Mouse (Mus musculus): Measurements from ENCODE around the gene Pga5. TPM values are rescaled to one million over a fixed set of nuclear protein-coding genes. Genes with fewer than 3 reads are reported as not detected.

Pga5 gene
- polyA plus RNA-seq, 1 experiment from 2014 or later = not detected

GRCm38 (mm10) chr19:10713551-10713950, 35.7 kb upstream of the Pga5 start:
- ATAC-seq (replicated peaks) = no peak
- Histone ChIP-seq H3K36me3 (peaks cover 35% of the 10 kb centered on the region), H3K9me3 (no peaks in the 10 kb centered on the region), H3K4me2 (replicated peaks) (no peak overlapping the region), H3K4me1 (peaks cover 28% of the 10 kb centered on the region), H3K27ac (replicated peaks) (no peak overlapping the region), H3K4me3 (no peak overlapping the region), H3K27me3 (no peaks in the 10 kb centered on the region), H3K9ac (replicated peaks) (no peak overlapping the region)
- 91% methylated on average over 10 of the region's 10 CpGs for WGBS

GRCm38 (mm10) chr19:10712646-10713045, 34.8 kb upstream of the Pga5 start:
- H3K27ac ChIP-seq (replicated peaks) = no peak overlapping the region
- H3K9me3 ChIP-seq = no peaks in the 10 kb centered on the region
- WGBS = 92% methylated on average over 12 of the region's 12 CpGs
- H3K36me3 ChIP-seq = peaks cover 40% of the 10 kb centered on the region
- no peaks in the 10 kb centered on the region for H3K27me3 ChIP-seq
- H3K4me3 ChIP-seq = no peak overlapping the region
- H3K4me2 ChIP-seq (replicated peaks) = no peak overlapping the region
- no peak overlapping the region for H3K9ac ChIP-seq (replicated peaks)
- no peak for ATAC-seq (replicated peaks)
- peaks cover 30% of the 10 kb centered on the region for H3K4me1 ChIP-seq

- no peaks in the 10 kb centered on the region for H3K9me3 ChIP-seq
- 93% methylated on average over 7 of the region's 7 CpGs for WGBS
- peaks cover 43% of the 10 kb centered on the region for H3K36me3 ChIP-seq
- ATAC-seq (replicated peaks) = no peak
- no peak overlapping the region for H3K4me2 ChIP-seq (replicated peaks)
- no peaks in the 10 kb centered on the region for H3K27me3 ChIP-seq
- H3K9ac ChIP-seq (replicated peaks) = no peak overlapping the region
- no peak overlapping the region for H3K27ac ChIP-seq (replicated peaks)
- no peak overlapping the region for H3K4me3 ChIP-seq
- peaks cover 30% of the 10 kb centered on the region for H3K4me1 ChIP-seq
These were observed 34.3 kb upstream of the Pga5 start for GRCm38 (mm10) chr19:10712194-10712593.

GRCm38 (mm10) chr19:10710751-10711150, 32.9 kb upstream of the Pga5 start:
- H3K36me3 ChIP-seq = peaks cover 43% of the 10 kb centered on the region
- H3K27me3 ChIP-seq = no peaks in the 10 kb centered on the region
- H3K4me3 ChIP-seq = no peak overlapping the region
- H3K4me2 ChIP-seq (replicated peaks) = no peak overlapping the region
- H3K4me1 ChIP-seq = peaks cover 30% of the 10 kb centered on the region
- 83% methylated on average over 4 of the region's 4 CpGs for whole genome bisulfite sequencing
- peak overlapping the region; percentile 96 for H3K27ac ChIP-seq (replicated peaks)
- H3K9me3 ChIP-seq = no peaks in the 10 kb centered on the region
- H3K9ac ChIP-seq (replicated peaks) = no peak overlapping the region; the same call in 1 of the 2 replicates
- no peak for ATAC-seq (replicated peaks)

- Histone ChIP-seq H3K4me1 (peaks cover 30% of the 10 kb centered on the region), H3K27ac (replicated peaks) (peak overlapping the region; percentile 96), H3K9me3 (no peaks in the 10 kb centered on the region), H3K9ac (replicated peaks) (0 out of 2 replicates have a peak overlapping the region, but pooled peaks have one; percentile 7), H3K4me2 (replicated peaks) (peak overlapping the region; percentile 1; the same call in 1 of the 2 replicates), H3K36me3 (peaks cover 43% of the 10 kb centered on the region), H3K27me3 (no peaks in the 10 kb centered on the region), H3K4me3 (no peak overlapping the region)
- WGBS = 36% methylated on average over 9 of the region's 9 CpGs
- ATAC-seq (replicated peaks) = peak; percentile 41; the same call in 1 of the 2 replicates
These were observed 32.2 kb upstream of the Pga5 start for GRCm38 (mm10) chr19:10710088-10710511.

GRCm38 (mm10) chr19:10709360-10710087, 31.7 kb upstream of the Pga5 start:
- ATAC-seq (replicated peaks) = peak; percentile 90
- H3K4me1 ChIP-seq = peaks cover 29% of the 10 kb centered on the region
- H3K4me2 ChIP-seq (replicated peaks) = peak overlapping the region; percentile 1; the same call in 1 of the 2 replicates
- H3K27ac ChIP-seq (replicated peaks) = peak overlapping the region; percentile 96
- no peaks in the 10 kb centered on the region for H3K27me3 ChIP-seq
- WGBS = 8% methylated on average over 8 of the region's 8 CpGs
- peaks cover 43% of the 10 kb centered on the region for H3K36me3 ChIP-seq
- no peak overlapping the region for H3K4me3 ChIP-seq
- H3K9ac ChIP-seq (replicated peaks) = 0 out of 2 replicates have a peak overlapping the region, but pooled peaks have one; percentile 7
- H3K9me3 ChIP-seq = no peaks in the 10 kb centered on the region

- Histone ChIP-seq H3K4me3 (no peak overlapping the region), H3K36me3 (peaks cover 39% of the 10 kb centered on the region), H3K4me2 (replicated peaks) (no peak overlapping the region), H3K9ac (replicated peaks) (no peak overlapping the region), H3K9me3 (no peaks in the 10 kb centered on the region), H3K4me1 (peaks cover 26% of the 10 kb centered on the region), H3K27me3 (no peaks in the 10 kb centered on the region), H3K27ac (replicated peaks) (peak overlapping the region; percentile 96)
- no peak for ATAC-seq (replicated peaks)
- 37% methylated on average over 6 of the region's 6 CpGs for WGBS
These were observed 31.0 kb upstream of the Pga5 start for GRCm38 (mm10) chr19:10708900-10709299.

GRCm38 (mm10) chr19:10707881-10708280, 30.0 kb upstream of the Pga5 start:
- Histone ChIP-seq H3K4me2 (replicated peaks) (no peak overlapping the region), H3K4me1 (peaks cover 26% of the 10 kb centered on the region), H3K27ac (replicated peaks) (peak overlapping the region; percentile 96; the same call in 1 of the 2 replicates), H3K4me3 (no peak overlapping the region), H3K27me3 (no peaks in the 10 kb centered on the region), H3K36me3 (peaks cover 31% of the 10 kb centered on the region), H3K9ac (replicated peaks) (no peak overlapping the region), H3K9me3 (no peaks in the 10 kb centered on the region)
- 91% methylated on average over 1 of the region's 1 CpGs for WGBS
- no peak for ATAC-seq (replicated peaks)

GRCm38 (mm10) chr19:10707087-10707875, 29.4 kb upstream of the Pga5 start:
- Histone ChIP-seq H3K36me3 (peaks cover 25% of the 10 kb centered on the region), H3K9me3 (no peaks in the 10 kb centered on the region), H3K9ac (replicated peaks) (no peak overlapping the region), H3K4me3 (no peak overlapping the region), H3K4me1 (peaks cover 26% of the 10 kb centered on the region), H3K27me3 (no peaks in the 10 kb centered on the region), H3K4me2 (replicated peaks) (no peak overlapping the region), H3K27ac (replicated peaks) (no peak overlapping the region)
- 83% methylated on average over 13 of the region's 13 CpGs for WGBS
- ATAC-seq (replicated peaks) = no peak

- 89% methylated on average over 8 of the region's 8 CpGs for WGBS
- H3K4me2 ChIP-seq (replicated peaks) = no peak overlapping the region
- H3K4me3 ChIP-seq = no peak overlapping the region
- ATAC-seq (replicated peaks) = no peak
- no peaks in the 10 kb centered on the region for H3K9me3 ChIP-seq
- peaks cover 8% of the 10 kb centered on the region for H3K36me3 ChIP-seq
- H3K9ac ChIP-seq (replicated peaks) = no peak overlapping the region
- H3K4me1 ChIP-seq = peaks cover 34% of the 10 kb centered on the region
- no peak overlapping the region for H3K27ac ChIP-seq (replicated peaks)
- H3K27me3 ChIP-seq = no peaks in the 10 kb centered on the region
These were observed 25.6 kb upstream of the Pga5 start for GRCm38 (mm10) chr19:10703470-10703869.

- Histone ChIP-seq H3K4me3 (no peak overlapping the region), H3K4me1 (peaks cover 45% of the 10 kb centered on the region), H3K4me2 (replicated peaks) (no peak overlapping the region), H3K9ac (replicated peaks) (no peak overlapping the region), H3K9me3 (no peaks in the 10 kb centered on the region), H3K27ac (replicated peaks) (no peak overlapping the region), H3K36me3 (no peaks in the 10 kb centered on the region), H3K27me3 (no peaks in the 10 kb centered on the region)
- WGBS = 85% methylated on average over 8 of the region's 8 CpGs
- no peak for ATAC-seq (replicated peaks)
These were observed 24.3 kb upstream of the Pga5 start for GRCm38 (mm10) chr19:10702125-10702524.

GRCm38 (mm10) chr19:10701013-10701726, 23.3 kb upstream of the Pga5 start:
- WGBS = 63% methylated on average over 6 of the region's 6 CpGs
- no peak for ATAC-seq (replicated peaks)
- peaks cover 52% of the 10 kb centered on the region for H3K4me1 ChIP-seq
- H3K9me3 ChIP-seq = no peaks in the 10 kb centered on the region
- no peak overlapping the region for H3K4me3 ChIP-seq
- H3K36me3 ChIP-seq = no peaks in the 10 kb centered on the region
- no peak overlapping the region for H3K4me2 ChIP-seq (replicated peaks)
- H3K27me3 ChIP-seq = no peaks in the 10 kb centered on the region
- H3K27ac ChIP-seq (replicated peaks) = no peak overlapping the region
- no peak overlapping the region for H3K9ac ChIP-seq (replicated peaks)

Measured in forebrain, embryonic 15.5 days (tissue).